In the genomic region with DNA sequence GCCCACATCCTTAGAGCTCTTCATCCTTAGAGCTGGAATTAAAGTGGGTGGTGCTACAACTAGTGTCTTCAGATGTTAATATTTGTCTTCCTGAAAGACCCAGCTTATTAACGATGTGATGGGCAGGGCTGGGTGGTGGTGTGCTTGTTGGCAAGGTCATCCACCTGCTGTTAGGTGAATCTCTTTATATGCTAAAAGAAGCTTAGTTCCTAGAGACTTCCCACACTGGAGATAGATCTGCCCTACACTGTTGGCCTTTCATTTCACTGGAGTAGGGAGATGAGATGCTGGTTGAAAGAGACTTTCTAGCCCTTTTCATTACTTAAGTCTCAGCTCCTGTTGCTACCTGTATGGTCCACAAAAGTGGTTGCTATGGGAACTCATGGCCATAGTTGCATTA, we compare ENCODE assay signal across 9 mouse cellular contexts. TPM values are rescaled to one million over a fixed set of nuclear protein-coding genes. Genes with fewer than 3 reads are reported as not detected.
DNase-seq lines count a peak whose midpoint lies in the region; ATAC-seq and TF ChIP-seq lines count a peak whose summit lies in the region.
"Had no signal": no experiment of that assay in that cellular context is flagged by ENCODE, and none has a peak within 500 bp of the region (broad histone marks: within the 10 kb centered on the region; RNA-seq: fewer than 3 reads in every experiment).

No protein-coding gene starts in this region.

- no peak for TF ChIP-seq RAD21 in CH12.LX (IDR thresholded peaks at IDR 0.05; ENCODE audit: low read depth, low read length)

- dilution Hi-C loops in CH12.LX (cut with MboI; ENCODE audit: extremely low pct_ligation_motif_present, extremely low pct_unique_long_range_greater_than_20kb, low sequenced_read_pairs), result no loop called here

- peaks cover 36% of the 10 kb centered on the region for H3K4me1 ChIP-seq in heart, embryonic 10.5 days
- peaks cover 16 to 25% of the 10 kb centered on the region in 2 experiments for H3K4me1 ChIP-seq in CH12.LX (ENCODE audit: control insufficient read depth in 1 of 2, insufficient read depth in 2 of 2)
- peaks cover 18% of the 10 kb centered on the region for H3K4me1 ChIP-seq in forebrain, embryonic 14.5 days (ENCODE audit: control insufficient read depth, insufficient read depth, low read length)
- H3K4me1 ChIP-seq in liver, embryonic 14.5 days (replicated peaks; ENCODE audit: control insufficient read depth in 2 of 2, insufficient read depth in 2 of 2, low read length in 1 of 2), result peaks cover 17 to 28% of the 10 kb centered on the region in 2 experiments

- no peak for TF ChIP-seq POLR2A in CH12.LX (IDR thresholded peaks at IDR 0.05; ENCODE audit: low read depth, low read length)

- peaks cover 27% of the 10 kb centered on the region for H3K79me2 ChIP-seq in CH12.LX (replicated peaks; ENCODE audit: control insufficient read depth, extremely low read depth, insufficient read depth, poor library complexity, severe bottlenecking)

- DNase-seq in heart, embryonic 10.5 days (ENCODE audit: low spot score), result no peak
- DNase-seq in heart, postnatal 4 days, result no peak
- no peak for DNase-seq in CH12.LX (ENCODE audit: extremely low read depth)
- DNase-seq in forebrain, embryonic 14.5 days (ENCODE audit: low spot score), result no peak
- DNase-seq in liver, embryonic 14.5 days (ENCODE audit: low read depth in 3 of 3, low spot score in 3 of 3), result no peak
- no peak for DNase-seq in right cerebral cortex, postnatal 36 days (ENCODE audit: low spot score in 2 of 2)
- DNase-seq in layer of hippocampus, postnatal 10 days (ENCODE audit: low spot score in 2 of 2), result no peak

- peaks cover 36% of the 10 kb centered on the region for H3K36me3 ChIP-seq in heart, embryonic 10.5 days
- H3K36me3 ChIP-seq in CH12.LX (replicated peaks in 1 of 2; ENCODE audit: control insufficient read depth in 1 of 2, insufficient read depth in 1 of 2, low read length in 1 of 2), result peaks cover 27 to 40% of the 10 kb centered on the region in 2 experiments
- H3K36me3 ChIP-seq in forebrain, embryonic 14.5 days (ENCODE audit: control insufficient read depth, insufficient read depth, low read length), result peaks cover 23% of the 10 kb centered on the region
- peaks cover 22% of the 10 kb centered on the region for H3K36me3 ChIP-seq in liver, embryonic 14.5 days (replicated peaks; ENCODE audit: control insufficient read depth, insufficient read depth, low read depth)

- peak overlapping the region; percentile 57 for H3K9ac ChIP-seq in CH12.LX (ENCODE audit: insufficient read depth, low read depth)
- peak overlapping the region; percentile 96; the same call in 1 of the 2 replicates for H3K9ac ChIP-seq in forebrain, embryonic 14.5 days (ENCODE audit: low read length)
- H3K9ac ChIP-seq in liver, embryonic 14.5 days (replicated peaks), result peak overlapping the region; percentile 79

- peak overlapping the region; percentile 72 for H3K4me2 ChIP-seq in CH12.LX (ENCODE audit: insufficient read depth, low read depth, poor library complexity, severe bottlenecking)
- H3K4me2 ChIP-seq in forebrain, embryonic 14.5 days (ENCODE audit: low read length), result peak overlapping the region; percentile 89
- peak overlapping the region; percentile 98 for H3K4me2 ChIP-seq in liver, embryonic 14.5 days (ENCODE audit: low read depth)

- no peak for ATAC-seq in forebrain, embryonic 14.5 days
- ATAC-seq in liver, embryonic 14.5 days (ENCODE audit: insufficient read depth), result no peak
- ATAC-seq in activated CD4-positive, CD25-positive, alpha-beta regulatory T cell, adult 4 months, result no peak
- ATAC-seq: inflammation-experienced regulatory T-cells, adult 6 months had no signal

- WGBS in heart, embryonic 10.5 days, result 23% methylated on average over 1 of the region's 1 CpGs
- 9% methylated on average over 1 of the region's 1 CpGs for WGBS in forebrain, embryonic 14.5 days
- 14% methylated on average over 1 of the region's 1 CpGs for WGBS in liver, embryonic 14.5 days (ENCODE audit: insufficient replicate concordance)

- H3K9me3 ChIP-seq in heart, embryonic 10.5 days, result no peaks in the 10 kb centered on the region
- peaks cover 4% of the 10 kb centered on the region for H3K9me3 ChIP-seq in CH12.LX (replicated peaks; ENCODE audit: low read length)
- H3K9me3 ChIP-seq in forebrain, embryonic 14.5 days (replicated peaks; ENCODE audit: control insufficient read depth, low read length), result no peaks in the 10 kb centered on the region
- no peaks in the 10 kb centered on the region; the same call in 1 of the 2 replicates for H3K9me3 ChIP-seq in liver, embryonic 14.5 days (ENCODE audit: control insufficient read depth, low read length)

- TF ChIP-seq EP300 in CH12.LX (IDR thresholded peaks at IDR 0.05; ENCODE audit: low read length), result no peak
- no peak for TF ChIP-seq EP300 in liver, embryonic 14.5 days (IDR thresholded peaks at IDR 0.05; ENCODE audit: low read depth)

- H3K4me3 ChIP-seq in heart, embryonic 10.5 days, result peak overlapping the region; percentile 92
- H3K4me3 ChIP-seq in CH12.LX (replicated peaks in 1 of 3; ENCODE audit: low read depth in 2 of 3, low read length in 2 of 3, poor library complexity in 1 of 3), result peak overlapping the region in 1 of 3 experiments; percentile 95
- peak overlapping the region; percentile 96 for H3K4me3 ChIP-seq in forebrain, embryonic 14.5 days (ENCODE audit: low read depth, low read length)
- H3K4me3 ChIP-seq in liver, embryonic 14.5 days (ENCODE audit: insufficient read depth in 1 of 2, low read depth in 2 of 2, low read length in 2 of 2), result peak overlapping the region; percentile 88 to 98

- in situ Hi-C loops in CH12.LX (cut with MboI; ENCODE audit: low pct_ligation_motif_present, low pct_unique_long_range_greater_than_20kb, low sequenced_read_pairs), result no loop called here

- peak overlapping the region; percentile 96; the same call in 1 of the 2 replicates for H3K27ac ChIP-seq in heart, embryonic 10.5 days
- no peak overlapping the region for H3K27ac ChIP-seq in CH12.LX (ENCODE audit: insufficient read depth, low read depth)
- H3K27ac ChIP-seq in forebrain, embryonic 14.5 days (ENCODE audit: low read depth, low read length), result no peak overlapping the region
- no peak overlapping the region for H3K27ac ChIP-seq in liver, embryonic 14.5 days

- TF ChIP-seq CTCF in CH12.LX (conservative IDR thresholded peaks at IDR 0.05 in 1 of 2, IDR thresholded peaks at IDR 0.05 in 1 of 2; ENCODE audit: low read depth in 2 of 2, low read length in 2 of 2), result no peak
- no peak for TF ChIP-seq CTCF in liver, embryonic 14.5 days (IDR thresholded peaks at IDR 0.05; ENCODE audit: low read depth)

- no peaks in the 10 kb centered on the region for H3K27me3 ChIP-seq in heart, embryonic 10.5 days (ENCODE audit: insufficient read depth, poor library complexity, severe bottlenecking)
- H3K27me3 ChIP-seq in CH12.LX (replicated peaks), result no peaks in the 10 kb centered on the region
- no peaks in the 10 kb centered on the region for H3K27me3 ChIP-seq in forebrain, embryonic 14.5 days (replicated peaks; ENCODE audit: control insufficient read depth, insufficient read depth, low read length)
- H3K27me3 ChIP-seq in liver, embryonic 14.5 days (ENCODE audit: control insufficient read depth, insufficient read depth, low read length), result no peaks in the 10 kb centered on the region

TF ChIP-seq in CH12.LX, 34 proteins besides CTCF, POLR2A, EP300 and RAD21:
- TF ChIP-seq MAFK (IDR thresholded peaks at IDR 0.05; ENCODE audit: insufficient replicate concordance, low read length), result no peak
- no peak for TF ChIP-seq HCFC1 (IDR thresholded peaks at IDR 0.05; ENCODE audit: low read depth, low read length)
- no peak for TF ChIP-seq CHD2 (IDR thresholded peaks at IDR 0.05; ENCODE audit: low read length)
- TF ChIP-seq ZMIZ1 (IDR thresholded peaks at IDR 0.05; ENCODE audit: low read depth, low read length), result no peak
- TF ChIP-seq PAX5 (IDR thresholded peaks at IDR 0.05; ENCODE audit: low read length), result no peak
- TF ChIP-seq BHLHE40 (IDR thresholded peaks at IDR 0.05; ENCODE audit: low read depth, low read length), result no peak
- no peak for TF ChIP-seq UBTF (IDR thresholded peaks at IDR 0.05; ENCODE audit: low read depth, low read length)
- no peak for TF ChIP-seq USF1 (IDR thresholded peaks at IDR 0.05; ENCODE audit: low read depth, low read length)
- no peak for TF ChIP-seq MAX (IDR thresholded peaks at IDR 0.05; ENCODE audit: low read length)
- TF ChIP-seq MEF2A (IDR thresholded peaks at IDR 0.05; ENCODE audit: borderline replicate concordance, low read depth, low read length), result no peak
- TF ChIP-seq MAZ (IDR thresholded peaks at IDR 0.05; ENCODE audit: low read depth, low read length), result no peak
- no peak for TF ChIP-seq NRF1 (IDR thresholded peaks at IDR 0.05; ENCODE audit: low read depth, low read length)
- no peak for TF ChIP-seq ELF1 (IDR thresholded peaks at IDR 0.05; ENCODE audit: low read depth, low read length)
- TF ChIP-seq USF2 (conservative IDR thresholded peaks at IDR 0.05; ENCODE audit: low read depth, low read length), result no peak
- no peak for TF ChIP-seq NELFE (IDR thresholded peaks at IDR 0.05; ENCODE audit: low read depth, low read length)

RNA-seq across cellular contexts. Expression of a gene that starts 1.3 kb away (rescaled TPM):
- 44.3 and 57.8 TPM in 2 replicates for polyA plus RNA-seq in heart, embryonic 10.5 days (2016; fragmentation: Nextera tagmentation; extraction: Ambion mirVana)
- total RNA-seq in heart, postnatal 4 days (2021), result 10 to 100 TPM; 31.4 to 34.2 TPM
- total RNA-seq in CH12.LX (2012; rRNA removed) (33.9 and 37.2 TPM in 2 replicates), CH12.LX (2014; rRNA removed) (55.5 and 56.0 TPM in 2 replicates)
- polyA plus RNA-seq in CH12.LX (2012; ENCODE audit: insufficient read length, low read depth), result 54.8 and 54.9 TPM in 2 replicates
- polyA plus RNA-seq in forebrain, embryonic 14.5 days (2014; fragmentation: Nextera tagmentation; extraction: Ambion mirVana), result 49.5 and 52.5 TPM in 2 replicates
- polyA plus RNA-seq in liver, embryonic 14.5 days (2012; rRNA removed), result 19.7 and 24.4 TPM in 2 replicates
- 23.6 and 27.4 TPM in 2 replicates for polyA plus RNA-seq in liver, embryonic 14.5 days (2014; fragmentation: Nextera tagmentation; extraction: Ambion mirVana)
- 10 to 100 TPM; 42.8 to 44.2 TPM for total RNA-seq in layer of hippocampus, postnatal 10 days (2021)
- 10 to 100 TPM in 1 of 2 experiments, 1 to 10 TPM in 1; 9.2 to 14.3 TPM for polyA plus RNA-seq in activated CD4-positive, CD25-positive, alpha-beta regulatory T cell, adult 4 months (2017; shearing (Covaris generic))

RNA-seq across cellular contexts. Expression of a gene that starts 8.8 kb away (rescaled TPM):
- polyA plus RNA-seq in heart, embryonic 10.5 days (2016; fragmentation: Nextera tagmentation; extraction: Ambion mirVana), result 90.5 and 135 TPM in 2 replicates
- 10 to 100 TPM; 57.5 to 59.6 TPM for total RNA-seq in heart, postnatal 4 days (2021)
- total RNA-seq in CH12.LX (2012; rRNA removed) (5.2 and 6.6 TPM in 2 replicates), CH12.LX (2014; rRNA removed) (2.5 TPM in 2 replicates)
- polyA plus RNA-seq in CH12.LX (2012; ENCODE audit: insufficient read length, low read depth), result 15.6 and 17.1 TPM in 2 replicates
- polyA plus RNA-seq in forebrain, embryonic 14.5 days (2014; fragmentation: Nextera tagmentation; extraction: Ambion mirVana), result 155 and 170 TPM in 2 replicates
- 7.4 and 9.5 TPM in 2 replicates for polyA plus RNA-seq in liver, embryonic 14.5 days (2012; rRNA removed)
- 24.4 and 27.2 TPM in 2 replicates for polyA plus RNA-seq in liver, embryonic 14.5 days (2014; fragmentation: Nextera tagmentation; extraction: Ambion mirVana)
- 10 to 100 TPM; 79.7 to 80.2 TPM for total RNA-seq in layer of hippocampus, postnatal 10 days (2021)
- 10 to 100 TPM; 27.7 to 43.4 TPM for polyA plus RNA-seq in activated CD4-positive, CD25-positive, alpha-beta regulatory T cell, adult 4 months (2017; shearing (Covaris generic))
